Mouse (Mus musculus): ENCODE measurements around the gene Caln1.

DNA sequence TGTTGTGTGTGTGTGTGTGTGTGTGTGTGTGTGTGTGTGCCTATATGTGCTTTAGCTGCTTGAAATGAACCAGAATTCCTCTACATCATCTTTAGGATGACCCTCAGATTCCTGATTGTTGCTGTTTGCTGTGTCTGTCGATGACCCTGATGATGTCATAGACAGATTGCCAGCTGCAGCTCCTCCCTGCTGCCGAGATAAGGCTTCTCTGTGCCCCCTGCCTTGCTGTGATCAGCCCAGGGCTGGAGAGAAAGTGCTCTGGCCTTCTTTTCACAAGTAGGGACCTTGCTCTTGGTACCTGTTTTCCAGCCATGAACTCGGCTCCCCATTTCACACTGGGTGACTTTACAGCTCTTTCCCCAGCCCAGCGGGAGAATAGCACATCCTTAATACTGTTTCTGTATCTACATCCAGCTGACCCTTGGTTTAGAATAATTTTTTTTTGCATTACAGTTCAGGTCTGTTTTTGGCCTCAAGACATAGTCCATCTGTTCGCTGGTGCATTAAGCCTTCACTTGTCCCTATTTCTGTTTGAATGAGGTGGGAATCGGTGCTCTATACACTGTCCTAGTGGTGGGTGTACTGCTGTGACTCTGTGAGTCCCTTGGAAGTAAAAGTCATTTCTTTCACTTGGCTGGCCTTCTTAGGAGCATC, 337.1 kb downstream of the Caln1 start:
- TF ChIP-seq CTCF (IDR thresholded peaks at IDR 0.05) (no peak), EP300 (IDR thresholded peaks at IDR 0.05) (no peak)
